Mouse (Mus musculus) lung, adult 2 months (tissue): ENCODE results near the gene Haus3.

Experiments
- CTCF ChIP-seq: fragments of 200-500 bp; IDR thresholded peaks from 2 replicates; pipeline ENCODE4 v1.5.1; 2011; ENCODE audit warnings: mild to moderate bottlenecking, low read length, control low read depth; ENCODE audit not compliant: insufficient read depth
- POLR2A ChIP-seq: fragments of 200-500 bp; IDR thresholded peaks from 2 replicates; pipeline ENCODE4 v1.6.1; 2011; ENCODE audit warnings: low read depth, mild to moderate bottlenecking, control low read depth, low read length, borderline replicate concordance; ENCODE audit errors: extremely low read depth

GRCm38 (mm10) chr5:34213659-34214058 is 44.3 kb upstream of the Haus3 start:
- TF ChIP-seq CTCF = no peak
- TF ChIP-seq POLR2A = no peak
